Mouse (Mus musculus): ENCODE data around the gene Ncapd2.

GRCm38 (mm10) chr6:125149569-125149950 lies 41.9 kb downstream of the Ncapd2 start:
- TF ChIP-seq CTCF (conservative IDR thresholded peaks at IDR 0.05 in 1 of 2, IDR thresholded peaks at IDR 0.05 in 1 of 2; ENCODE audit: low read depth in 2 of 2, low read length in 2 of 2), result no peak
- TF ChIP-seq UBTF (IDR thresholded peaks at IDR 0.05; ENCODE audit: low read depth, low read length), result no peak

Measured in CH12.LX (cell line).